Mouse (Mus musculus) thymus, adult 2 months (tissue): Measurements from ENCODE around the gene Wdcp.

Source experiments
- CTCF ChIP-seq: fragments of 200-500 bp; IDR thresholded peaks from 2 replicates; pipeline ENCODE4 v1.5.1; 2012; ENCODE audit warnings: mild to moderate bottlenecking, control low read depth, low read length, moderate library complexity, borderline replicate concordance; ENCODE audit not compliant: control insufficient read depth, poor library complexity, insufficient read depth; ENCODE audit errors: extremely low read depth
- POLR2A ChIP-seq: fragments of 200-500 bp; IDR thresholded peaks from 2 replicates; pipeline ENCODE4 v1.6.1; 2012; ENCODE audit warnings: mild to moderate bottlenecking, low read length, control low read depth, moderate library complexity; ENCODE audit not compliant: control insufficient read depth, poor library complexity, insufficient read depth; ENCODE audit errors: extremely low read depth

- TF ChIP-seq CTCF (no peak), POLR2A (no peak)
Observed at GRCm38 (mm10) chr12:4888739-4889138, 45.6 kb downstream of the Wdcp start.
